Mouse (Mus musculus) heart, adult 9 months (tissue): ENCODE measurements around the gene Gpsm3.
A peak's percentile ranks its signal among the peaks of the same experiment; 100 is the strongest.
"Not testable (repeated sequence)": the region's sequence is repeated elsewhere in the genome, so short reads cannot be mapped to it uniquely, and the experiment has no call there.

Source experiments
- DNase-seq, 2 experiments: peaks; one replicate each; pipeline ENCODE4 v3.0.0; 2022; ENCODE audit warnings: low spot score in 2 of 2

Gpsm3 gene

DNA sequence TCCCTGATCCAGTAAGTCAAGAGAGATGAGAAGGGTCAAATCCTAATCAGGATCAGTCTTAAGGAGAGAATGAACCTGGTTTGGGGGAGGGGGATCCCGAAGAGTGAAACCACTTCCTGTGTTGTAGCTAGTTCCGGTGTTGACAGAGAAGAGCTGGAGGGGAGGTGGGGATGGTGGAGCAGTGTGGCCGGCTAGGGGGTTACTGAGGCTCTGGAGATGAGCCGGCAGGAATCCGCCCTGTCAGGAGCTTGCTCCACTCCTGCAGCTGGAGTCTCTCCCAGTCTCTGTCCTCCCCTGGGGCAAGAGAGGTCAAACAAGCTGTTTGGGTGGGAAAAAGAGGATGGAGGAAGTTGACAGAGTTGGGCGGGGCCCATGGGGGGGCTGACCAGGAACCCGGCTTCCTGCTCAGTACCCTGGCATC lies at the start of gene Gpsm3:
Gene Gpsm3, plus strand, starts transcription at position 126 of the 421 bp plus-strand sequence.
- peak; percentile 75 to 81 for DNase-seq

DNA sequence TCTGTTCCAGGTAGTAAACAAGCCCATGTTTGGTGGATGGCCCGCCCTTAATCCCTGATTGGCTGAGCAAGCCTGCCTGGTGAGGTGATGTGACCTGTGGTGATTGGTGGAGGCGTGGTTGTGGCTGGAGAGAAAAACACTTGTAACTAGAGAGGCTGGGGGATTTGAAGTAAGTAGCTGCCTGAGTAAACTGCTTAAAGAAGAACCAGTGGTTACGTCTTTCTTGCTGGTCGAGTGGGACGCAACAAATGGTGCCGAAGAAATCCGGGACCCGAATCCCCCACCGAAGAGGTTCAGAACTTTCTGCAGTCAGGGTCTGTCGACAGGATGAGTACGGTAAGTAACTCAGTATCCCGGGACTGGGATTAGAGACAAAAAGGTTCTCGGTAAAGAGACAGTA lies 46.0 kb upstream of the Gpsm3 start:
- not testable (repeated sequence) for DNase-seq

GRCm38 (mm10) chr17:34546797-34547196 lies 42.8 kb upstream of the Gpsm3 start:
- no peak for DNase-seq

- DNase-seq: no peak
Measured at GRCm38 (mm10) chr17:34547601-34548000, 42.0 kb upstream of the Gpsm3 start.

GRCm38 (mm10) chr17:34549156-34549555 lies 40.5 kb upstream of the Gpsm3 start:
- no peak for DNase-seq

GRCm38 (mm10) chr17:34549843-34550242 lies 39.8 kb upstream of the Gpsm3 start:
- no peak for DNase-seq

DNA sequence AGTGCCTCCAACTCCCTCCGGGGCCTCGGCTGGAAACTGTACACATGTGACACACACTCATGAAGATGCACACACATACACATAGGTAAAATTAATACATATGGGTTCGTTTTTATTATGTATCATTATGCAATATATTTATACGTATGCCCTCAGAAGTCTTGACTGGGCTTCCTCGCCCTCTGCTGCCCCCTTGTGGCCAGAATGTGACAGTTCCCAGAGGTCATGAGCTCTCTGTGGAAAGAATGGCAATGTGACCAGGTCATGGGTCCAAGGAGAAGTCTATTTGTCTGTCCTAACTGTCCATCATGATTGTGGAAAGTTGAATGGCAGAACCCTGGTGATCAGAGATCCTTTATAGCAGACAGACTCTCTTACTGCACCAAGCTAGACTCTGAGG lies 34.1 kb upstream of the Gpsm3 start:
- DNase-seq: peak; percentile 69 to 76

DNA sequence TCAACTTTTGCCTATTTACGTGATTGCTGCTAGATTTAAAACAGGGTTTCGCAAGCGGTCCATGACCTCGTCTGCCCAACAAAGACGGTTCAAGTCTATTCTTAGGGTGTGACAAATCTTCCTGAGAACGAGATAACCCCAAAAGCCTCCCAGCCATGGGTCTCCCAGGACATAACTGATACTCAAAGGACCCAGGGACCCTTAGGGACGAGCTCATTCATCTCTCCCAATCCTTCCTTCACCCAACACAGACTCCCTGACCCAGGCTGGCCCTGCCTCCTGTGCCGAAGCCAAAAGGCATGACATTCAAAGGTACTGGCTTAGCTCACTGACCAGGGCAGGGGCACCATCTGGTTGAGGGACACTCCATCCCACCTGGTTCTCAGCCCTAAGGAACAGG lies 33.2 kb upstream of the Gpsm3 start:
- DNase-seq: no peak

DNA sequence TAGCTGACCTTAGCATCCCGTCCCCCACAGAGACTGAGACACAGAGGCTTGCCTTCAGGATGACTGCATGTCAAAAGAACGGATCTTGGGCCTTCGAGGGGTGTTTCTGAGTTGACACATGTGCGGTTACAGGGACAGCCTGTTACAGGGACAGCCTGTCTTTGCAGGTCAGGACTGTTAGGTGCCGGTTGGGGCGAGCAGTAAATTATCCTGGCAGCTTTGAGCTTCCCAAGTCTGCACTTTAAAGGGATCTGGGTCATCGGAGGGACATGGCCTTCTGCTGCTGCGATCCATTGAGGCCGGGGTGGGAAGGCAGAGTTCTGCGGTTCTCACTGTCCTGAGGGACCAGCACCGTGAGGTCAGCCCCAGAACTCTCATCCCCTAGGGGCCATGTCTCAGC lies 32.2 kb upstream of the Gpsm3 start:
- DNase-seq: no peak

- DNase-seq: no peak
Measured at GRCm38 (mm10) chr17:34559116-34559515, 30.5 kb upstream of the Gpsm3 start.

DNA sequence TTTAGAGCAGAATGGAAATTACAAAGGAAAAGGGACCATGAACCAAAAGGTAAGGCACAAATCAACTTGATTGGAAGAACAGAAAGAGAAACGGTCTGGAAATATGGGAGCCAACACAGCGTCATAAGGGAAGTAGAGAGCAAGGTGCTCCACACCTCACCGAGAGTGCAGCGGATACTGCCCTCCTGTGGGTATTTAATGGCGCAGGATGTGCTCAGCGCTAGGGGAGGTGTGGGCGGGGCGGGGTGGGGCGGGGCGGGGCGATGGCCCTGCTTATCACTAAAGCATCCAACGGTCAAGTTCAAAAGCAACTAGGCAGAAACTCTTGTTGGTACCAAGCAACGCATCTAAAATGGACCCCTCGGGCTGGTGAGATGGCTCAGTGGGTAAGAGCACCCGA lies 29.7 kb upstream of the Gpsm3 start:
- DNase-seq: no peak

GRCm38 (mm10) chr17:34560438-34560837 lies 29.2 kb upstream of the Gpsm3 start:
- no peak for DNase-seq

- DNase-seq: no peak
Measured at GRCm38 (mm10) chr17:34561200-34561599, 28.4 kb upstream of the Gpsm3 start.

GRCm38 (mm10) chr17:34562595-34562994 lies 27.0 kb upstream of the Gpsm3 start:
- no peak for DNase-seq

DNA sequence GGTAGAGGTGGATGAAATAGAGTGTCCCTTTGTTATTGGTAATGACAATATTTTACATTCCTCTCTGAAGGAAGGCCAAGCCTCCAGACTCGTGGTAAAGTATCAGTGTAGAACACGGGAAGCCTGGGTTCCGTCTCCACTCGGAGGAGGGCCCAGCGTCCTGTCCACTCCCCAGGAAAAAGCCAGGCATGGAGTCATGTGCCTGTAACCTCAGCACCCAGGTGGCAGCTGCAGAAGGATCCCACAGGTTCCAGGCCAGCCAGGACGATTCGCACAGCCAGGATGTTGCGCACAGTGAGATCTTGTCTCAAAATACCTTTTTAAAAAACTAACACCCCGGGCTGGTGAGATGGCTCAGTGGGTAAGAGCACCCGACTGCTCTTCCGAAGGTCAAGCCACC lies 26.3 kb upstream of the Gpsm3 start:
- no peak for DNase-seq

DNA sequence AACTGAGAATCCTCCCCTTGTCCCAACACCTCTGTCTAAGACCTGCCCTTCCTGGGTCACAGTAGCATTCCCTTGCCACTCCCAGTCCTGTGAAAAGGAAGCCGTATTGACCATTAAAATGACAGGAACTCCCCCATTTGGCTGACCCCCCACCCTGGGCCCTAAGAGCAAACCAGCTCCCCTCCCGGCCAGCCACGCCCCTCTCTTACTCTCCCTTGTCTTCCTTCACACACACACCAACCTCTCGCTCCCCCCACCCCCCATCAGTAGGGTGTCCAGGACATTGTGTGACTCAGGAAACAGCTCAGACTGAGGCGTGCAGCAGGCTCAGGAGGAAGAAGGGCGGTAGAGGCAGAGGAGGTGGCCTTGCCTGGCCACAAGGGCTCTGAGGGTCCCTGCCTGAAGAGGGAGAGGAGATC lies 25.6 kb upstream of the Gpsm3 start, which contains the start of gene Notch4:
Gene Notch4, plus strand, starts transcription at position 266 of the 419 bp plus-strand sequence.
- DNase-seq: peak; percentile 69 to 85

- peak; percentile 67 to 86 for DNase-seq
Measured at GRCm38 (mm10) chr17:34564796-34565195, 24.8 kb upstream of the Gpsm3 start.

GRCm38 (mm10) chr17:34567311-34567710 lies 22.3 kb upstream of the Gpsm3 start:
- DNase-seq: no peak

GRCm38 (mm10) chr17:34568421-34568820 lies 21.2 kb upstream of the Gpsm3 start:
- DNase-seq: no peak

- no peak for DNase-seq
Measured at GRCm38 (mm10) chr17:34569919-34570318, 19.7 kb upstream of the Gpsm3 start.

- no peak for DNase-seq
Measured at GRCm38 (mm10) chr17:34571875-34572274, 17.7 kb upstream of the Gpsm3 start.

GRCm38 (mm10) chr17:34572361-34572760 lies 17.2 kb upstream of the Gpsm3 start:
- no peak for DNase-seq

GRCm38 (mm10) chr17:34576577-34576976 lies 13.0 kb upstream of the Gpsm3 start:
- no peak for DNase-seq

DNA sequence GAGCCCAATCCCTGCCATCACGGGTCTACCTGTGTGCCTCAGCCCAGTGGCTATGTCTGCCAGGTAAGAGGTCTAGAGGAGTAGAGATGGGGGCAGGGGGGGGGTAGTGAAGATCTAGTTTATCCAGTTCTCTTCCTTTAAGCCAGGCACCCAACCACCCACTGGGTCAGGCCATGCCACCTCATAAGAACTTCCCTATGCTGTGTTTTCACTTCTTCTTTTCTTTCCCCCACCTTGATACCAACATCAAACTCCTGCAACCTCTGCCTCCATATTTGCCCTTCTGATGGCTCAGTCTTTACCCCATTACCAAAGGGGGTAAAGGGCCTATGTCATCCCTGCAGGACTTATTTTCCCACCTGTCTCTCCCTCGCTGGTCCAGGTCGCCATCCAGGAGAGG lies 11.5 kb upstream of the Gpsm3 start:
- no peak for DNase-seq

GRCm38 (mm10) chr17:34582528-34582927 lies 7.1 kb upstream of the Gpsm3 start:
- no peak for DNase-seq
